Mouse (Mus musculus): ENCODE measurements around the gene Car1.

- no peak for TF ChIP-seq CTCF (IDR thresholded peaks at IDR 0.05; ENCODE audit: extremely low read depth, insufficient read depth, low read length)
- TF ChIP-seq POLR2A (IDR thresholded peaks at IDR 0.05; ENCODE audit: extremely low read depth, insufficient read depth, low read length), result no peak
Measured at GRCm38 (mm10) chr3:14832766-14833165, 24.6 kb upstream of the Car1 start.

All from cortical plate, adult 2 months (tissue).